Mouse (Mus musculus) thymus, adult 2 months (tissue): ENCODE data around the gene Dpp6. TPM values are rescaled to one million over a fixed set of nuclear protein-coding genes. Genes with fewer than 3 reads are reported as not detected.

Source experiments
- DNase-seq: peaks from one replicate; pipeline ENCODE4 v3.0.0; 2021
- H3K27ac ChIP-seq: fragments of 200-500 bp; 2 replicates; pipeline ENCODE4 v1.5.1; 2012; ENCODE audit warnings: low read length, control low read depth; ENCODE audit not compliant: control insufficient read depth, insufficient read depth
- H3K27me3 ChIP-seq: fragments of 200-500 bp; 2 replicates; pipeline ENCODE4 v1.6.1; 2012; ENCODE audit warnings: mild to moderate bottlenecking, low read length, moderate library complexity, mixed read lengths; ENCODE audit not compliant: control insufficient read depth, insufficient read depth
- H3K36me3 ChIP-seq: fragments of 200-500 bp; 2 replicates; pipeline ENCODE4 v1.6.1; 2012; ENCODE audit warnings: mild to moderate bottlenecking, low read length, moderate library complexity; ENCODE audit not compliant: control insufficient read depth, insufficient read depth
- H3K4me1 ChIP-seq: fragments of 200-500 bp; replicated peaks from 2 replicates; pipeline ENCODE4 v1.6.1; 2012; ENCODE audit warnings: low read length; ENCODE audit not compliant: control insufficient read depth, insufficient read depth
- H3K4me3 ChIP-seq: fragments of 200-500 bp; 2 replicates; pipeline ENCODE4 v1.5.1; 2012; ENCODE audit warnings: mild to moderate bottlenecking, low read length, control low read depth, moderate library complexity; ENCODE audit not compliant: control insufficient read depth, insufficient read depth
- CTCF ChIP-seq: fragments of 200-500 bp; IDR thresholded peaks from 2 replicates; pipeline ENCODE4 v1.5.1; 2012; ENCODE audit warnings: mild to moderate bottlenecking, control low read depth, low read length, moderate library complexity, borderline replicate concordance; ENCODE audit not compliant: control insufficient read depth, poor library complexity, insufficient read depth; ENCODE audit errors: extremely low read depth
- POLR2A ChIP-seq: fragments of 200-500 bp; IDR thresholded peaks from 2 replicates; pipeline ENCODE4 v1.6.1; 2012; ENCODE audit warnings: mild to moderate bottlenecking, low read length, control low read depth, moderate library complexity; ENCODE audit not compliant: control insufficient read depth, poor library complexity, insufficient read depth; ENCODE audit errors: extremely low read depth
- WGBS: fragments of 180-500 bp; shearing (Covaris S2); methylation state at CpG from one replicate; pipeline ENCODE4 v1.1.7; 2018; 5-methylcytosine and 5-hydroxymethylcytosine counted together
- polyA plus RNA-seq: library from polyadenylated mRNA; depleted of rRNA; stranded (reverse); fragments of >200 nt; gene quantifications from 2 replicates; pipeline ENCODE4 v1.2.3, GENCODE M21; 2012

Dpp6 gene
- polyA plus RNA-seq, 1 experiment = 4.8 TPM

DNA sequence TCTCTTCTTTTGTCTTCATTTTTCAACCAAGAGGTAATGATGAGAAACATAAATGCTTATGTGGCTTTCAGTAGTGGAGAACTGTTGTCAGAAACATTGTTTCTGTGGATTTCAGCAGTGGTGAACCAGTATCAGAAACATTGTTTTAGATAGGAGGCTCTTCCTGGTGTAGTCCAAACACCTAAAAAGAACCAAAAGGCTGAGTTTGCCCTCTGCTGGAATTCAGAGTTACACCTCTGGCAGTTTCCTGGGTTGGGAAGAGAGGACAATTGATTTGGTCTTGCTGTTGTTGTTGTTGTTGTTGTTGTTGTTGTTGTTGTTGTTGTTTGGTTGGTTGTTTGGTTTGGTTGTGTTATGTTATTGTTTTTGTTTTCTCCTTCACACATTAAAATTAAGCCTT is 58.4 kb downstream of the Dpp6 start:
- Histone ChIP-seq H3K27me3 (no peaks in the 10 kb centered on the region), H3K4me3 (no peak overlapping the region), H3K36me3 (no peaks in the 10 kb centered on the region), H3K4me1 (no peaks in the 10 kb centered on the region), H3K27ac (no peak overlapping the region)
- TF ChIP-seq POLR2A = no peak
- no peak for TF ChIP-seq CTCF
- DNase-seq = no peak

DNA sequence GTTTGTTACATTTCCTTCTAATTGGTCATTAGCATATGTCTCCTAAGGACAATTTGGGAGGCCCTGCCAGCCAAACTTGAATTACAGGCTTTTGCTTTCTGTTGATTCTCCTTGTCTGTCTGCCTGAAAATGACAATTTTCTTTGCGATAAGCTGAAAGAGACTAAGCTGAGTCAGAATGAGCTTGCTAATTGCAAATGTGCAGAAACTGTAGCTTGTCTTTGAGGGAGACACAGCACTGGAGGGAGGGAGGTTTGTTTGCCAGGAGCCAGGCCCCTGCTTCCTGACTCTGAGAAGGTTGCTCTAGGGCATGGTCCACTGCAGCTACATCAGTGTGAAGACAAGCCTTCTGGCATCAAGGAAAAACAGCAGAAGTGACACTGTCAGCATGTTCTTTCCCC is 70.5 kb downstream of the Dpp6 start:
- Histone ChIP-seq H3K4me1 (no peaks in the 10 kb centered on the region), H3K27ac (no peak overlapping the region), H3K4me3 (no peak overlapping the region), H3K27me3 (no peaks in the 10 kb centered on the region), H3K36me3 (no peaks in the 10 kb centered on the region)
- TF ChIP-seq CTCF (no peak), POLR2A (no peak)
- DNase-seq = no peak
- WGBS = 100% methylated on average over 1 of the region's 1 CpGs

DNA sequence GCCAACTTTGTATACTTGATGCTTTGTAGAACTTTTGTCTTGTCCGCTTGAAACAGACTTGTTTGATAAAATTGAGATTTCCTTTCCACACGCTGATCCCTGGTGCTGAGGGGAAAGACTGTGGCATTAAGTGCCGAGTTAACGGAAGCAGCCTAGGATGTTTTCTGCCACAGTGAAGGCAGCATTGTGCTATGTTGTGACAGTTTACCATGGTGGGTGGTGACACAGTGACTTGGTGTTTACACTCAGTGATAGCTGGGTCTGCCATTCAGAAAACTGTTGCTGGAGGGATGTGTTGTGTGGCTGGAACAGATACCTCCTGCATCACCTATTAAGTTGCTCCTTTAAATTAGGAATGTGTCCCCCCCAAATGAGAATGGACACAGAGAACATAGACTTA is 71.1 kb downstream of the Dpp6 start:
- WGBS = 86% methylated on average over 4 of the region's 4 CpGs
- H3K4me3 ChIP-seq = no peak overlapping the region
- no peaks in the 10 kb centered on the region for H3K36me3 ChIP-seq
- TF ChIP-seq POLR2A = no peak
- TF ChIP-seq CTCF = no peak
- DNase-seq = no peak
- no peaks in the 10 kb centered on the region for H3K27me3 ChIP-seq
- H3K27ac ChIP-seq = no peak overlapping the region
- H3K4me1 ChIP-seq = no peaks in the 10 kb centered on the region

DNA sequence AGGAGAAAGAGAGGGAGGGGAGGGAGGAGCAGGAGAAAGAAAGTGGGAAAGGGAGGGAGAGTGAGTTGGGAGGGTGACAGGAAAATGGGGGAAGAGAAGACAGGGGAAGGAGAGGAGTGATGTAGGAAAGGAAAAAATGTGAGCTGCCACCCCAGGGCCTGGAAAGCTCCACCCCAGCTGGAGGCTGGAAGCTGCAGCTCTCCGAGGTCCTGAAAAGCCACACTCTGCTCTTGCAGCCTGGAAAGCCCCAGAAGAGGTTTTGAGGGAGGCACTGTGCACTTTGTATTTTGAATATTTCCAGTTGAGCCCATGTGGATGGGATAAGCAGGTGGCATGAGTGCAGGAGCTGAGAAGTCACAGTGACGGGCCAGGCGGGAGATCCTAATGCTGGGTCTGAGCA is 77.3 kb downstream of the Dpp6 start:
- 24% methylated on average over 3 of the region's 3 CpGs for WGBS
- Histone ChIP-seq H3K36me3 (no peaks in the 10 kb centered on the region), H3K4me1 (no peaks in the 10 kb centered on the region), H3K4me3 (no peak overlapping the region), H3K27ac (no peak overlapping the region), H3K27me3 (no peaks in the 10 kb centered on the region)
- TF ChIP-seq CTCF (no peak), POLR2A (no peak)
- no peak for DNase-seq

DNA sequence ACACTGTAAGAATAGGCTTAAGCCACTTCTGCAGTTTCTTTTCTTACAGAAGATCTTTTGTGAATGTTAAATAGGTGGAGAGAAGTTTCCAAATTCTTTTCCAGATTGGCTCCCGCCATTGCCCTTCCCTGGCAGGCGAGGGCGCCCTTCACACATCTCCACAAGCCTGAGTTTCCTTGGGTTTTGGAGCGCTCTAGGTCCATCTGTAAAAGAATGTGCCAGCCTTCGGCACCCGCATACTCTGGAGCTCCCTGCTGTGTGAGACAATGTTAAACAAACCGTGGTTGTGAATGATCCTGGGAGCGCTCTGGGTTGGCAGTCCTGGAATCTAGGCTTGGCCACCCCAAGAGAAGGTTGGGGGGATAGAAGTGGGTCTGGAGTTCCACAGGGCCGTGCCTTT is 86.8 kb downstream of the Dpp6 start:
- Histone ChIP-seq H3K4me3 (no peak overlapping the region), H3K4me1 (no peaks in the 10 kb centered on the region), H3K27me3 (no peaks in the 10 kb centered on the region), H3K36me3 (no peaks in the 10 kb centered on the region), H3K27ac (no peak overlapping the region)
- 11% methylated on average over 9 of the region's 9 CpGs for WGBS
- no peak for DNase-seq
- no peak for TF ChIP-seq CTCF
- TF ChIP-seq POLR2A = no peak

DNA sequence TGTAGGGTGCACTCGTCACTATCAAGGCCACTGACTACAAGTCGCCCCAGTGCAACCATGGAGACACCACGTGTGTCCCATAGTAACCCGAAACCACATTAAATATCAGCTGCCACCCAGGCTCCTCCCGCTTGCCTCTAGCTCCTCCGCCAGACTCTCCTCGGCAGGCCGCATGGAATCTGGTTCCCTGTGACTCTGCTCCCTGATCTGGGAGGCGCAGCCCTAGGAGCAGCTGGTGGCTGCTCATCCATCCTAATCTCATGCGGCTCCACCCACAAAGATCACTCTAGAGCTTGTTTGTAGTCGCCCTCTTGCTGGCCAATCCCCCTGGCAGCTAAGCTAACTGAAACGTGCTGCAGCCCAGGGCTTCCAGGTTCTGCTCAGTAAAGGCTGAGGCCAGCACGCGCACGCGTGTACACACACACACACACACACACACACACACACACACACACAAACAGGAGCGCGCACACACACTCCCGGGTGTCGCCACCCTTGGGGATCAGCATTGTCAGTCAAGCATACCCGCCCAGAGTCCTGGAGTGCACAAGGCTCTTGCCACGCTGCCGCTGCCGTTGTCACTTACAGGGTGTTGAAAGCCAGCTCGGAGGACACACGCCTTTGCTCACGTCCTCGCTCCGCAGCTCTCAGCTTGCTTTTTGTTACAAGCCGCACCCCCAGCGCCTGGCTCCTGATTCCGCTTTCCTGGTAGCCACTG is 87.5 kb downstream of the Dpp6 start:
- WGBS = 8% methylated on average over 32 of the region's 32 CpGs
- no peaks in the 10 kb centered on the region for H3K36me3 ChIP-seq
- H3K27me3 ChIP-seq = no peaks in the 10 kb centered on the region
- TF ChIP-seq CTCF (no peak), POLR2A (no peak)
- H3K27ac ChIP-seq = no peak overlapping the region
- H3K4me3 ChIP-seq = no peak overlapping the region
- no peaks in the 10 kb centered on the region for H3K4me1 ChIP-seq
- no peak for DNase-seq

DNA sequence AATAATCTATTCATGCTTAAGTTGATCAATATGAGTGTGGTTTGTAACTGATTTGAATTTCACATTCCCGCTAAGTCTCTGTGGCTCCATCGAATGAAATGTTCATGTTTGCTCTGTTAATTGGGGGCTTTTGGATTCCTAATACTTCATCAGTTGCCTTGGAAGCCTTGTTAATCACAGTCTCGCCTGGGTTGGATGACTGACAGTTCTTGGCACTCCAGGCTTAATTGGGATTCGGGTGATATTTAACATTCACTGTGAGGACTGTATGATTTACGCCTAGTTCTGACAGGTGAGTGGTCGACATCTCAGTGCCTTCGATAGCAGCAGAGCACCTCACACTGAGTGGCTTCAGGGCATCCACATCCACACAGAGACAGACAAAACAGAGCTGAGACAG is 90.1 kb downstream of the Dpp6 start:
- Histone ChIP-seq H3K27ac (no peak overlapping the region), H3K4me1 (no peaks in the 10 kb centered on the region), H3K36me3 (no peaks in the 10 kb centered on the region), H3K4me3 (no peak overlapping the region), H3K27me3 (no peaks in the 10 kb centered on the region)
- no peak for TF ChIP-seq POLR2A
- TF ChIP-seq CTCF = no peak
- 88% methylated on average over 7 of the region's 7 CpGs for WGBS
- no peak for DNase-seq
